Mouse (Mus musculus): ENCODE results near the gene Zfp639.

DNA sequence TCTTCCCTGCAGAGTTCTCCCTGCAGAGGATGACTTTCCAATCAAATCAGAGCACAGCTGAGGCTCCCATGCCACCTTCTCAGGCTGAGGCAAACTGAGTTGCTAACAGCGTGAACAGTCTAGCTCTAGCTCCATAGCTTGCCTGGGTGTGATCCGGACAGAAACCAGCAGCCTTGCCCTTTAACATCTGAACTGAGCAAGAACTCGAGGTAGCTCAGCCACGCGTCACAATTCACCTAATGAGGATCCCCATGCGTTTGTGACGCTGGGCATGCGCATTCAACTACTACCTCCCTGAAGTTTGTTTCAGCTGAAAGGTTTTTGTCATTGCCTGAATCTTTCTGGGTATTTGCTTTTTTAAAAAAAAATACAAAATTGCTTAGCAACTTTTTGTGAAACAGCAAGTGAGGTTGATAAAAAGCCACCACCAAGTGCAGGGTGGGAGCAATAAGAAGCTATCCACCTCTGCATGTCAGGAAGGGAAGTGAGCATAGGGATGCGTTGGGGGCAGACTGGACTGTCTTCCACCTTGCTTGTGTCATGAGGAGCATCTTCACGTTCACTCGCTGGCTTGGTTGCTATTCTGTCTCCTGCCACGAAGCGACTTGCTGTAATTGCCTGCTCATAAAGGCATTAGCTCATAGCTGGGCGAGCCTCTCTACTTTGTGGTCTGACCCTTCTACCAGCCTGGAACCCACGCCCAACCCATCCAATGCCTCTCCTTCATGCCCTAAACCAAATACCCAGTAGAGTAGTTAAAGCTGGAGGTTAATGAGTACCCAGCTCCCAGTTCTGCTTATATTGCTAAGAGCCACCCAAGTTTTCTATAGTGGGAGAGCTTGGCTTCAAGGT, 19.8 kb upstream of the Zfp639 start:
- TF ChIP-seq MYOD1 (IDR thresholded peaks at IDR 0.05; ENCODE audit: control insufficient read depth in 1 of 3, insufficient read length in 2 of 3, low read depth in 2 of 3) (no peak), USF1 (IDR thresholded peaks at IDR 0.05; ENCODE audit: low read depth) (no peak), POLR2A (IDR thresholded peaks at IDR 0.05; ENCODE audit: insufficient read length, low read depth) (no peak), MAX (IDR thresholded peaks at IDR 0.05; ENCODE audit: low read depth) (no peak), POLR2AphosphoS2 (IDR thresholded peaks at IDR 0.05; ENCODE audit: insufficient read length, low read depth) (no peak), TCF12 (IDR thresholded peaks at IDR 0.05; ENCODE audit: insufficient read depth, poor library complexity, severe bottlenecking) (no peak), E2F4 (IDR thresholded peaks at IDR 0.05; ENCODE audit: insufficient read depth) (no peak), CEBPB (IDR thresholded peaks at IDR 0.05; ENCODE audit: insufficient read depth, poor library complexity, severe bottlenecking) (no peak), REST (IDR thresholded peaks at IDR 0.05; ENCODE audit: insufficient read depth, insufficient read length) (no peak), SRF (IDR thresholded peaks at IDR 0.05; ENCODE audit: control insufficient read depth, insufficient read length, low read depth) (no peak)
